ENCODE assay signal across 23 mouse cellular contexts in the genomic region with DNA sequence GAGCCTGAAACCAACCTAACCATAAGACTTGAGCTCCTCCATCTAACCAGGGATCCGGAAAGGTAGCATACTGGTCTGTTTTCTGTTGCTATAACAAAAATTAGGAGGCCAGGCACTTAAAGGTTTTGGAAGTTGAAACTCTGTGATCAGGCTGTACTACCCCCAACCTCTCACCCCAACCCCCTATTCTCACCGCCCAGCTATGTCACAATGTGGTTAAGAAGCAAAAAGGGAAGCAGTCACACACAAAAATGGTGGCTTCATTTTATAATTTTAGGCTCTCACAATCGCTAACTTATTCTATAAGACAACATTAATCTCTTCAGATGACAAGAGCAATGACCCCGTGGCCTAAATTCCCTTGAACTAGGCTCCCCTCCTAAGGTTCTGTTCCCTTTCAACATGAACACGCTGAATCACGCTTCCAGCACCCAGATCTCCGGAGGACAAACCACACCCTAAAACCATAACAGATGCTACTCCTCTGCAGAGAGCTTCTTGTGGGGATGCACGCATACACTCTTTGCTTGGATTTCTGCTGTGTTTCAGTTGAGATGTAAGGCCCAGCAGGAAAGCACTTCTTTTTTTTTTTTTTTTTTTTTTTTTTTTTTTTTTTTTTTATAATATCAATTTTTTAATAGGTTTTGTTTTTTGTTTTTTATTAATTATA. TPM values are rescaled to one million over a fixed set of nuclear protein-coding genes. Genes with fewer than 3 reads are reported as not detected.
DNase-seq lines count a peak whose midpoint lies in the region; TF ChIP-seq lines count a peak whose summit lies in the region.
"Had no signal": no experiment of that assay in that cellular context is flagged by ENCODE, and none has a peak within 500 bp of the region (broad histone marks: within the 10 kb centered on the region; RNA-seq: fewer than 3 reads in every experiment).

No protein-coding gene starts in this region.

- H3K79me2 ChIP-seq in MEL (ENCODE audit: control insufficient read depth, insufficient read depth, low read length, poor library complexity), result no peaks in the 10 kb centered on the region

- H3K27ac ChIP-seq in MEL (ENCODE audit: control insufficient read depth, low read depth, low read length), result peak overlapping the region; percentile 90
- H3K27ac ChIP-seq: forebrain, embryonic 13.5 days; hindbrain, embryonic 15.5 days; intestine, embryonic 15.5 days; kidney, embryonic 15.5 days; macrophage; midbrain, embryonic 15.5 days had no signal

- peak; percentile 21 to 39 for DNase-seq in B cell, adult 2 months
- peak; percentile 89 for DNase-seq in MEL (ENCODE audit: low read depth, low spot score)
- DNase-seq in c-Kit-positive CD71-positive TER-119-positive erythroid progenitor cells, embryonic 14.5 days (ENCODE audit: low spot score), result peak; percentile 56
- peak; percentile 7 to 21 for DNase-seq in monocyte, adult 2 months (ENCODE audit: low read depth in 1 of 2, low spot score in 2 of 2)
- no peak for DNase-seq in kidney, postnatal 10 days
- DNase-seq in layer of hippocampus, adult 8-10 months (ENCODE audit: low spot score in 2 of 2), result no peak
- no peak for DNase-seq in gastrocnemius, adult 8-10 months (ENCODE audit: low spot score in 2 of 2)
- DNase-seq: adrenal gland, postnatal 10 days; cerebellum, adult 8-10 months; gastrocnemius, postnatal 10 days; heart, adult 18-20 months; heart, postnatal 36 days; layer of hippocampus, postnatal 36 days; left cerebral cortex, postnatal 4 days; right cerebral cortex, postnatal 25 days; thymus, postnatal 36 days had no signal

- no peak for TF ChIP-seq CTCF in MEL (IDR thresholded peaks at IDR 0.05 in 2 of 3, conservative IDR thresholded peaks at IDR 0.05 in 1 of 3; ENCODE audit: control insufficient read depth in 1 of 3, insufficient read depth in 1 of 3, low read depth in 2 of 3, low read length in 3 of 3, poor library complexity in 1 of 3, severe bottlenecking in 1 of 3)

- H3K9ac ChIP-seq in MEL (ENCODE audit: control insufficient read depth, low read depth, low read length, poor library complexity, severe bottlenecking), result peak overlapping the region; percentile 57
- H3K9ac ChIP-seq: forebrain, embryonic 13.5 days; hindbrain, embryonic 15.5 days; intestine, embryonic 15.5 days; kidney, embryonic 15.5 days; midbrain, embryonic 15.5 days had no signal

- peak; percentile 15 to 49; a peak in 1 of 4 replicates for TF ChIP-seq EP300 in MEL (IDR thresholded peaks at IDR 0.05; ENCODE audit: low read depth in 1 of 2, low read length in 2 of 2)

- H3K4me1 ChIP-seq in MEL (ENCODE audit: control insufficient read depth in 1 of 2, insufficient read depth in 2 of 2, low read length in 2 of 2), result peaks cover 0 to 9% of the 10 kb centered on the region in 2 experiments; a peak in 2 of 4 replicates
- H3K4me1 ChIP-seq: kidney, embryonic 15.5 days had no signal

- H3K27me3 ChIP-seq in MEL (ENCODE audit: control insufficient read depth in 1 of 2, insufficient read depth in 2 of 2, low read length in 2 of 2), result no peaks in the 10 kb centered on the region
- H3K27me3 ChIP-seq: forebrain, embryonic 13.5 days; hindbrain, embryonic 15.5 days; intestine, embryonic 15.5 days; kidney, embryonic 15.5 days; midbrain, embryonic 15.5 days; Patski had no signal

- TF ChIP-seq POLR2A in MEL (IDR thresholded peaks at IDR 0.05; ENCODE audit: control insufficient read depth in 1 of 2, insufficient read depth in 1 of 2, low read depth in 1 of 2, low read length in 2 of 2, poor library complexity in 1 of 2), result no peak

- H3K9me3 ChIP-seq in MEL (replicated peaks; ENCODE audit: insufficient read depth, low read length), result no peaks in the 10 kb centered on the region
- H3K9me3 ChIP-seq: forebrain, embryonic 13.5 days; hindbrain, embryonic 15.5 days; intestine, embryonic 15.5 days; kidney, embryonic 15.5 days; midbrain, embryonic 15.5 days had no signal

- no peak; the same call in 1 of the 2 replicates for TF ChIP-seq RAD21 in MEL (IDR thresholded peaks at IDR 0.05; ENCODE audit: low read depth, low read length)

- peak overlapping the region; percentile 46 to 48 for H3K4me3 ChIP-seq in MEL (ENCODE audit: control insufficient read depth in 1 of 2, insufficient read depth in 1 of 2, low read depth in 2 of 2, low read length in 2 of 2)
- H3K4me3 ChIP-seq: forebrain, embryonic 13.5 days; hindbrain, embryonic 15.5 days; intestine, embryonic 15.5 days; kidney, embryonic 15.5 days; midbrain, embryonic 15.5 days had no signal

- peaks cover 0 to 8% of the 10 kb centered on the region in 2 experiments; a peak in 2 of 4 replicates for H3K36me3 ChIP-seq in MEL (ENCODE audit: control insufficient read depth in 1 of 2, insufficient read depth in 2 of 2, low read length in 2 of 2)
- H3K36me3 ChIP-seq: hindbrain, embryonic 15.5 days; intestine, embryonic 15.5 days; kidney, embryonic 15.5 days; midbrain, embryonic 15.5 days had no signal

TF ChIP-seq in MEL, 35 proteins besides CTCF, POLR2A, EP300 and RAD21:
- TF ChIP-seq SIN3A (IDR thresholded peaks at IDR 0.05; ENCODE audit: low read length) (peak; percentile 50; the same call in 1 of the 2 replicates), MAX (IDR thresholded peaks at IDR 0.05; ENCODE audit: low read length) (peak; percentile 52), ETS1 (IDR thresholded peaks at IDR 0.05; ENCODE audit: low read depth, low read length) (peak; percentile 37; the same call in 1 of the 2 replicates), SMC3 (IDR thresholded peaks at IDR 0.05; ENCODE audit: low read depth, low read length) (no peak), ZNF384 (IDR thresholded peaks at IDR 0.05; ENCODE audit: low read depth, low read length) (peak; percentile 87), CHD1 (IDR thresholded peaks at IDR 0.05; ENCODE audit: low read depth, low read length) (no peak), BHLHE40 (IDR thresholded peaks at IDR 0.05; ENCODE audit: borderline replicate concordance, low read depth, low read length) (no peak), NRF1 (IDR thresholded peaks at IDR 0.05; ENCODE audit: insufficient read depth, low read depth, low read length, poor library complexity, severe bottlenecking) (no peak), HCFC1 (IDR thresholded peaks at IDR 0.05; ENCODE audit: low read depth, low read length) (no peak), USF1 (IDR thresholded peaks at IDR 0.05; ENCODE audit: low read depth, low read length) (no peak), RCOR1 (IDR thresholded peaks at IDR 0.05; ENCODE audit: low read depth, low read length) (peak; percentile 21; the same call in 1 of the 2 replicates), TCF12 (IDR thresholded peaks at IDR 0.05; ENCODE audit: low read depth, low read length) (0 out of 2 replicates have a peak, but pooled peaks have one; percentile 20), GABPA (IDR thresholded peaks at IDR 0.05; ENCODE audit: low read depth, low read length) (no peak), MAFK (IDR thresholded peaks at IDR 0.05; ENCODE audit: borderline replicate concordance, low read depth, low read length) (peak; percentile 25; the same call in 1 of the 2 replicates), ZKSCAN1 (IDR thresholded peaks at IDR 0.05; ENCODE audit: low read depth, low read length) (no peak), MXI1 (IDR thresholded peaks at IDR 0.05; ENCODE audit: low read depth, low read length) (peak; percentile 61), USF2 (IDR thresholded peaks at IDR 0.05; ENCODE audit: borderline replicate concordance in 1 of 2, insufficient read depth in 1 of 2, low read depth in 1 of 2, low read length in 2 of 2) (no peak), MYC (IDR thresholded peaks at IDR 0.05; ENCODE audit: low read depth, low read length) (peak; percentile 72), ZC3H11A (IDR thresholded peaks at IDR 0.05; ENCODE audit: low read depth, low read length) (no peak)

RNA-seq across cellular contexts. Expression of a gene that starts 41.0 kb away (rescaled TPM):
- 9.5 and 9.9 TPM in 2 replicates for total RNA-seq in MEL (2012; rRNA removed)
- polyA plus RNA-seq in MEL (2012; ENCODE audit: insufficient read depth in 1 of 2, insufficient read length in 2 of 2, low read depth in 1 of 2, low replicate concordance in 2 of 2, missing spikeins in 1 of 2), result 10 to 100 TPM in 1 of 2 experiments, not detected in 1; 14.3 TPM
- 100 to 1,000 TPM; 103 to 122 (median 117) TPM for total RNA-seq in layer of hippocampus, adult 8-10 months (2022)
- 1 to 10 TPM; 1.8 to 3.3 (median 2.4) TPM for total RNA-seq in gastrocnemius, adult 8-10 months (2022)

RNA-seq across cellular contexts. Expression of a gene that starts 46.7 kb away (rescaled TPM):
- 5.1 and 5.8 TPM in 2 replicates for total RNA-seq in MEL (2012; rRNA removed)
- polyA plus RNA-seq in MEL (2012; ENCODE audit: insufficient read depth in 1 of 2, insufficient read length in 2 of 2, low read depth in 1 of 2, low replicate concordance in 2 of 2, missing spikeins in 1 of 2), result 10 to 100 TPM in 1 of 2 experiments, not detected in 1; 13.4 TPM
- 10 to 100 TPM; 13.5 to 16.4 (median 14.9) TPM for total RNA-seq in layer of hippocampus, adult 8-10 months (2022)
- total RNA-seq in gastrocnemius, adult 8-10 months (2022), result 100 to 1,000 TPM; 114 to 137 (median 118) TPM

Comparison
In these comparisons a context has a peak if more than half of its experiments do, and no peak if none do; other contexts are left out.
1. DNase-seq: peak in B cell, adult 2 months (2 of 2), MEL (single experiment), c-Kit-positive CD71-positive TER-119-positive erythroid progenitor cells, embryonic 14.5 days (single experiment) and monocyte, adult 2 months (2 of 2); none in kidney, postnatal 10 days (single experiment), layer of hippocampus, adult 8-10 months (0 of 2) and gastrocnemius, adult 8-10 months (0 of 2).
2. RNA of a gene that starts 46.7 kb away (total RNA-seq): 114 to 137 TPM in gastrocnemius, adult 8-10 months; 13.5 to 16.4 TPM in layer of hippocampus, adult 8-10 months and 5.1 to 5.8 TPM in MEL; every median in the first group is over 4 times any median in the second.